Mouse (Mus musculus) megakaryocyte-erythroid progenitor cell, adult 5-6 weeks (primary cell): ENCODE results near the gene Hcrt. TPM values are rescaled to one million over a fixed set of nuclear protein-coding genes. Genes with fewer than 3 reads are reported as not detected.
A peak's percentile ranks its signal among the peaks of the same experiment; 100 is the strongest.

Source experiments
- ATAC-seq: replicated peaks from 2 replicates; pipeline ENCODE4 v1.8.0; 2016; ENCODE audit warnings: mild to moderate bottlenecking, inconsistent platforms; ENCODE audit not compliant: severe bottlenecking, poor library complexity, low FRiP score, low TSS enrichment
- total RNA-seq, 2 experiments: library from RNA; stranded (forward) in 1 of 2; stranded (reverse) in 1 of 2; fragments of 200-1000, 215-1000 nt in 1 of 2; fragments of >200 nt in 1 of 2; fragmentation: Nextera tagmentation in 1 of 2; gene quantifications; 2 replicates each; pipeline ENCODE4 v1.2.3; 2014 to 2017

Gene Hcrt
- total RNA-seq, 2 experiments from 2014 or later, result not detected

GRCm38 (mm10) chr11:100716649-100717048 lies 46.1 kb downstream of the Hcrt start:
- ATAC-seq, result no peak

- ATAC-seq, result no peak
Measured at GRCm38 (mm10) chr11:100714948-100715347, 47.8 kb downstream of the Hcrt start.

- ATAC-seq, result peak; percentile 60
Measured at GRCm38 (mm10) chr11:100714534-100714915, 48.2 kb downstream of the Hcrt start.

GRCm38 (mm10) chr11:100713735-100714533 lies 48.8 kb downstream of the Hcrt start, which contains the start of gene Hspb9:
Gene Hspb9 (plus strand): TSS chr11:100713850.
- peak; percentile 79 for ATAC-seq

- ATAC-seq, result no peak
Measured at GRCm38 (mm10) chr11:100713174-100713573, 49.6 kb downstream of the Hcrt start.

GRCm38 (mm10) chr11:100711783-100712615 lies 50.7 kb downstream of the Hcrt start, which contains the start of gene Kat2a:
Gene Kat2a (minus strand): TSS chr11:100712465.
- peak; percentile 50 for ATAC-seq

Other genes with a start within 250 kb of the Hcrt start
- gene Acly, start 234.9 kb downstream of the Hcrt start, total RNA-seq (2014; fragmentation: Nextera tagmentation), result 99.9 and 114 TPM in 2 replicates
- 90.6 and 112 TPM in 2 replicates for gene Acly, start 234.9 kb downstream of the Hcrt start, total RNA-seq (2017)
- not detected in 2 replicates for gene Ttc25, start 217.3 kb downstream of the Hcrt start, total RNA-seq (2014; fragmentation: Nextera tagmentation)
- not detected in 2 replicates for gene Ttc25, start 217.3 kb downstream of the Hcrt start, total RNA-seq (2017)
- 57.0 and 60.8 TPM in 2 replicates for gene Cnp, start 188.0 kb downstream of the Hcrt start, total RNA-seq (2014; fragmentation: Nextera tagmentation)
- 26.7 and 44.2 TPM in 2 replicates for gene Cnp, start 188.0 kb downstream of the Hcrt start, total RNA-seq (2017)
- 14.2 and 14.9 TPM in 2 replicates for gene Nkiras2, start 143.7 kb downstream of the Hcrt start, total RNA-seq (2014; fragmentation: Nextera tagmentation)
- gene Nkiras2, start 143.7 kb downstream of the Hcrt start, total RNA-seq (2017), result 4.2 and 11.2 TPM in 2 replicates
- 133 and 176 TPM in 2 replicates for gene Dnajc7, start 142.8 kb downstream of the Hcrt start, total RNA-seq (2014; fragmentation: Nextera tagmentation)
- 139 and 147 TPM in 2 replicates for gene Dnajc7, start 142.8 kb downstream of the Hcrt start, total RNA-seq (2017)
- gene Zfp385c, start 70.5 kb downstream of the Hcrt start, total RNA-seq (2014; fragmentation: Nextera tagmentation), result not detected in 2 replicates
- not detected in 2 replicates for gene Zfp385c, start 70.5 kb downstream of the Hcrt start, total RNA-seq (2017)
- 14.2 and 16.4 TPM in 2 replicates for gene Dhx58, start 58.7 kb downstream of the Hcrt start, total RNA-seq (2014; fragmentation: Nextera tagmentation)
- gene Dhx58, start 58.7 kb downstream of the Hcrt start, total RNA-seq (2017), result 11.8 and 12.9 TPM in 2 replicates
- 60.8 and 61.6 TPM in 2 replicates for gene Kat2a, start 50.5 kb downstream of the Hcrt start, total RNA-seq (2014; fragmentation: Nextera tagmentation)
- gene Kat2a, start 50.5 kb downstream of the Hcrt start, total RNA-seq (2017), result 15.2 and 30.5 TPM in 2 replicates
- gene Hspb9, start 49.1 kb downstream of the Hcrt start, total RNA-seq (2014; fragmentation: Nextera tagmentation), result not detected in 2 replicates
- not detected in 2 replicates for gene Hspb9, start 49.1 kb downstream of the Hcrt start, total RNA-seq (2017)
- gene Rab5c, start 24.7 kb downstream of the Hcrt start, total RNA-seq (2014; fragmentation: Nextera tagmentation), result 77.5 and 147 TPM in 2 replicates
- 81.5 and 95.4 TPM in 2 replicates for gene Rab5c, start 24.7 kb downstream of the Hcrt start, total RNA-seq (2017)
- 0.57 TPM in 1 of 2 replicates, not detected in the other for gene Kcnh4, start 3.0 kb downstream of the Hcrt start, total RNA-seq (2014; fragmentation: Nextera tagmentation)
- not detected in 2 replicates for gene Kcnh4, start 3.0 kb downstream of the Hcrt start, total RNA-seq (2017)
- gene Ghdc, start 8.0 kb upstream of the Hcrt start, total RNA-seq (2014; fragmentation: Nextera tagmentation), result 1.5 and 8.0 TPM in 2 replicates
- 1.3 and 1.7 TPM in 2 replicates for gene Ghdc, start 8.0 kb upstream of the Hcrt start, total RNA-seq (2017)
- 45.1 and 53.5 TPM in 2 replicates for gene Stat5b, start 87.8 kb upstream of the Hcrt start, total RNA-seq (2014; fragmentation: Nextera tagmentation)
- gene Stat5b, start 87.8 kb upstream of the Hcrt start, total RNA-seq (2017), result 37.0 and 58.7 TPM in 2 replicates
- 81.1 and 116 TPM in 2 replicates for gene Stat5a, start 96.4 kb upstream of the Hcrt start, total RNA-seq (2014; fragmentation: Nextera tagmentation)
- gene Stat5a, start 96.4 kb upstream of the Hcrt start, total RNA-seq (2017), result 55.9 and 62.7 TPM in 2 replicates
- 16.7 and 20.2 TPM in 2 replicates for gene Stat3, start 176.6 kb upstream of the Hcrt start, total RNA-seq (2014; fragmentation: Nextera tagmentation)
- 20.3 and 50.3 TPM in 2 replicates for gene Stat3, start 176.6 kb upstream of the Hcrt start, total RNA-seq (2017)
- gene Cavin1, start 208.0 kb upstream of the Hcrt start, total RNA-seq (2014; fragmentation: Nextera tagmentation), result 2.4 and 3.7 TPM in 2 replicates
- 3.8 and 6.1 TPM in 2 replicates for gene Cavin1, start 208.0 kb upstream of the Hcrt start, total RNA-seq (2017)
- 65.0 and 67.0 TPM in 2 replicates for gene Atp6v0a1, start 246.5 kb upstream of the Hcrt start, total RNA-seq (2014; fragmentation: Nextera tagmentation)
- 32.0 and 71.5 TPM in 2 replicates for gene Atp6v0a1, start 246.5 kb upstream of the Hcrt start, total RNA-seq (2017)